Mouse (Mus musculus): Measurements from ENCODE around the gene Zfp672. TPM values are rescaled to one million over a fixed set of nuclear protein-coding genes. Genes with fewer than 3 reads are reported as not detected.

The Zfp672 gene
- 34.9 and 43.7 TPM in 2 replicates for total RNA-seq (2012; rRNA removed)
- 38.8 and 40.5 TPM in 2 replicates for total RNA-seq (2014; rRNA removed)
- 27.4 and 31.2 TPM in 2 replicates for polyA plus RNA-seq (2012; ENCODE audit: insufficient read length, low read depth)

GRCm38 (mm10) chr11:58330276-58331148 is at the start of gene Zfp672, which contains the start of gene Sh3bp5l:
Zfp672 (minus strand) TSS chr11:58330339.
Sh3bp5l (plus strand) TSS chr11:58330724.
- Histone ChIP-seq H3K4me1 (ENCODE audit: control insufficient read depth in 1 of 2, insufficient read depth in 2 of 2) (peaks cover 14 to 43% of the 10 kb centered on the region in 2 experiments), H3K79me2 (replicated peaks; ENCODE audit: control insufficient read depth, extremely low read depth, insufficient read depth, poor library complexity, severe bottlenecking) (peaks cover 56% of the 10 kb centered on the region), H3K27ac (ENCODE audit: insufficient read depth, low read depth) (peak within 1 kb of the TSS; percentile 95), H3K27me3 (replicated peaks) (no peaks in the 10 kb centered on the region), H3K9me3 (replicated peaks; ENCODE audit: low read length) (peaks cover 4% of the 10 kb centered on the region), H3K4me2 (ENCODE audit: insufficient read depth, low read depth, poor library complexity, severe bottlenecking) (peak within 1 kb of the TSS; percentile 95), H3K4me3 (replicated peaks in 1 of 3; ENCODE audit: low read depth in 2 of 3, low read length in 2 of 3, poor library complexity in 1 of 3) (peak within 1 kb of the TSS; percentile 84 to 100 (median 95)), H3K36me3 (replicated peaks in 1 of 2; ENCODE audit: control insufficient read depth in 1 of 2, insufficient read depth in 1 of 2, low read length in 1 of 2) (peaks cover 31 to 61% of the 10 kb centered on the region in 2 experiments), H3K9ac (ENCODE audit: insufficient read depth, low read depth) (peak within 1 kb of the TSS; percentile 98)
- dilution Hi-C loops (cut with MboI; ENCODE audit: extremely low pct_ligation_motif_present, extremely low pct_unique_long_range_greater_than_20kb, low sequenced_read_pairs) = no loop called here
- peak; percentile 98 for DNase-seq (ENCODE audit: extremely low read depth)
- in situ Hi-C loops (cut with MboI; ENCODE audit: low pct_ligation_motif_present, low pct_unique_long_range_greater_than_20kb, low sequenced_read_pairs) = loop anchor here (25.0 kb wide), 1 partner anchor 818 kb away; the partner anchor contains the start of genes Fam114a2 and Mfap3
- TF ChIP-seq E2F4 (IDR thresholded peaks at IDR 0.05; ENCODE audit: insufficient replicate concordance, low read depth, low read length) (peak; percentile 95), HCFC1 (IDR thresholded peaks at IDR 0.05; ENCODE audit: low read depth, low read length) (peak; percentile 93), ZNF384 (IDR thresholded peaks at IDR 0.05; ENCODE audit: low read depth, low read length) (peak; percentile 98), CHD2 (IDR thresholded peaks at IDR 0.05; ENCODE audit: low read length) (no peak; the same call in 1 of the 2 replicates), BHLHE40 (IDR thresholded peaks at IDR 0.05; ENCODE audit: low read depth, low read length) (peak; percentile 58), CHD1 (IDR thresholded peaks at IDR 0.05; ENCODE audit: low read depth, low read length) (no peak), JUN (IDR thresholded peaks at IDR 0.05; ENCODE audit: insufficient read depth, low read depth, low read length) (peak; percentile 66; the same call in 1 of the 2 replicates), SMC3 (IDR thresholded peaks at IDR 0.05; ENCODE audit: low read depth, low read length) (no peak), MXI1 (IDR thresholded peaks at IDR 0.05; ENCODE audit: low read depth, low read length) (peak; percentile 58; the same call in 1 of the 2 replicates), PAX5 (IDR thresholded peaks at IDR 0.05; ENCODE audit: low read length) (no peak), KAT2A (IDR thresholded peaks at IDR 0.05; ENCODE audit: insufficient replicate concordance, low read length) (peak; percentile 90), MYC (IDR thresholded peaks at IDR 0.05; ENCODE audit: low read depth, low read length) (peak; percentile 66; the same call in 1 of the 2 replicates), TBP (conservative IDR thresholded peaks at IDR 0.05; ENCODE audit: low read depth, low read length) (peak; percentile 83; the same call in 1 of the 2 replicates), EP300 (IDR thresholded peaks at IDR 0.05; ENCODE audit: low read length) (no peak), RCOR1 (conservative IDR thresholded peaks at IDR 0.05; ENCODE audit: low read depth, low read length) (peak; percentile 99), ELF1 (IDR thresholded peaks at IDR 0.05; ENCODE audit: low read depth, low read length) (peak; percentile 84), SIN3A (IDR thresholded peaks at IDR 0.05; ENCODE audit: low read length) (peak; percentile 77), TCF12 (IDR thresholded peaks at IDR 0.05; ENCODE audit: low read depth, low read length) (peak; percentile 76), ZKSCAN1 (IDR thresholded peaks at IDR 0.05; ENCODE audit: borderline replicate concordance, low read depth, low read length) (no peak; the same call in 1 of the 2 replicates), USF1 (IDR thresholded peaks at IDR 0.05; ENCODE audit: low read depth, low read length) (no peak), POLR2AphosphoS2 (IDR thresholded peaks at IDR 0.05; ENCODE audit: low read depth, low read length) (peak; percentile 76; the same call in 1 of the 2 replicates), IRF4 (IDR thresholded peaks at IDR 0.05; ENCODE audit: low read depth, low read length) (peak; percentile 91), USF2 (conservative IDR thresholded peaks at IDR 0.05; ENCODE audit: low read depth, low read length) (no peak), NELFE (IDR thresholded peaks at IDR 0.05; ENCODE audit: low read depth, low read length) (peak; percentile 89), ZMIZ1 (IDR thresholded peaks at IDR 0.05; ENCODE audit: low read depth, low read length) (peak; percentile 85), GABPA (IDR thresholded peaks at IDR 0.05; ENCODE audit: insufficient replicate concordance, low read depth, low read length) (peak; percentile 47; the same call in 1 of the 2 replicates), MEF2A (IDR thresholded peaks at IDR 0.05; ENCODE audit: borderline replicate concordance, low read depth, low read length) (peak; percentile 12), NRF1 (IDR thresholded peaks at IDR 0.05; ENCODE audit: low read depth, low read length) (peak; percentile 85), POLR2A (IDR thresholded peaks at IDR 0.05; ENCODE audit: low read depth, low read length) (peak; percentile 89), RAD21 (IDR thresholded peaks at IDR 0.05; ENCODE audit: low read depth, low read length) (no peak), CTCF (conservative IDR thresholded peaks at IDR 0.05 in 1 of 2, IDR thresholded peaks at IDR 0.05 in 1 of 2; ENCODE audit: low read depth in 2 of 2, low read length in 2 of 2) (no peak), MAX (IDR thresholded peaks at IDR 0.05; ENCODE audit: low read length) (peak; percentile 89), MAZ (IDR thresholded peaks at IDR 0.05; ENCODE audit: low read depth, low read length) (peak; percentile 58), UBTF (IDR thresholded peaks at IDR 0.05; ENCODE audit: low read depth, low read length) (peak; percentile 52; the same call in 1 of the 2 replicates), ETS1 (conservative IDR thresholded peaks at IDR 0.05; ENCODE audit: low read depth, low read length) (peak; percentile 53; the same call in 1 of the 2 replicates), ZC3H11A (IDR thresholded peaks at IDR 0.05; ENCODE audit: low read depth, low read length) (no peak), JUND (conservative IDR thresholded peaks at IDR 0.05; ENCODE audit: low read depth, low read length) (peak; percentile 92)
